Mouse (Mus musculus) bone marrow, adult 2 months (tissue): ENCODE data around the gene Gramd1b. TPM values are rescaled to one million over a fixed set of nuclear protein-coding genes. Genes with fewer than 3 reads are reported as not detected.

Source experiments
- H3K27ac ChIP-seq: fragments of 200-500 bp; 2 replicates; pipeline ENCODE4 v1.5.1; 2012; ENCODE audit warnings: low read depth, mild to moderate bottlenecking, control low read depth, inconsistent platforms, low read length; ENCODE audit not compliant: control insufficient read depth, poor library complexity, insufficient read depth
- H3K4me1 ChIP-seq: fragments of 200-500 bp; 2 replicates; pipeline ENCODE4 v1.6.1; 2011; ENCODE audit warnings: low read length; ENCODE audit not compliant: control insufficient read depth, insufficient read depth
- H3K4me3 ChIP-seq: fragments of 200-500 bp; replicated peaks from 2 replicates; pipeline ENCODE3; 2011; ENCODE audit warnings: mild to moderate bottlenecking, low read depth, low read length, control low read depth; ENCODE audit not compliant: control insufficient read depth
- CTCF ChIP-seq: fragments of 200-500 bp; IDR thresholded peaks from 2 replicates; pipeline ENCODE4 v1.5.1; 2011; ENCODE audit warnings: low read length, control low read depth; ENCODE audit not compliant: control insufficient read depth, insufficient read depth
- POLR2A ChIP-seq: fragments of 200-500 bp; IDR thresholded peaks from 2 replicates; pipeline ENCODE4 v1.6.1; 2011; ENCODE audit warnings: low read depth, mild to moderate bottlenecking, control low read depth, low read length, borderline replicate concordance; ENCODE audit not compliant: control insufficient read depth
- WGBS: fragments of 180-500 bp; shearing (Covaris S2); methylation state at CpG from one replicate; pipeline ENCODE4 v1.1.7; 2018; 5-methylcytosine and 5-hydroxymethylcytosine counted together
- polyA plus RNA-seq: library from polyadenylated mRNA; stranded (reverse); fragments of >200 nt; gene quantifications from 2 replicates; pipeline ENCODE4 v1.2.4, GENCODE M21; 2011; ENCODE audit warnings: low replicate concordance; ENCODE audit not compliant: missing spikeins, insufficient read depth, insufficient read length

Gene Gramd1b
- polyA plus RNA-seq, 1 experiment, result 15.8 TPM

GRCm38 (mm10) chr9:40391359-40391758, 139.8 kb downstream of the Gramd1b start:
- H3K4me1 ChIP-seq, result no peaks in the 10 kb centered on the region; the same call in 1 of the 2 replicates
- WGBS, result 58% methylated on average over 17 of the region's 17 CpGs
- no peak for TF ChIP-seq POLR2A
- TF ChIP-seq CTCF, result no peak
- no peak overlapping the region for H3K27ac ChIP-seq
- H3K4me3 ChIP-seq, result peak overlapping the region; percentile 31

- WGBS, result 48% methylated on average over 8 of the region's 8 CpGs
- no peaks in the 10 kb centered on the region; the same call in 1 of the 2 replicates for H3K4me1 ChIP-seq
- H3K4me3 ChIP-seq, result no peak overlapping the region
- no peak overlapping the region for H3K27ac ChIP-seq
- TF ChIP-seq POLR2A, result no peak
Observed at GRCm38 (mm10) chr9:40390904-40391303, 140.3 kb downstream of the Gramd1b start.

GRCm38 (mm10) chr9:40390396-40390760, 140.8 kb downstream of the Gramd1b start:
- 78% methylated on average over 8 of the region's 8 CpGs for WGBS
- no peak overlapping the region for H3K4me3 ChIP-seq
- TF ChIP-seq POLR2A, result no peak
- TF ChIP-seq CTCF, result no peak
- H3K27ac ChIP-seq, result no peak overlapping the region
- H3K4me1 ChIP-seq, result no peaks in the 10 kb centered on the region; the same call in 1 of the 2 replicates

GRCm38 (mm10) chr9:40389669-40390395, 141.4 kb downstream of the Gramd1b start:
- Histone ChIP-seq H3K4me3 (no peak overlapping the region), H3K27ac (no peak overlapping the region), H3K4me1 (no peaks in the 10 kb centered on the region; the same call in 1 of the 2 replicates)
- TF ChIP-seq POLR2A, result no peak
- TF ChIP-seq CTCF, result no peak
- 71% methylated on average over 8 of the region's 8 CpGs for WGBS

GRCm38 (mm10) chr9:40389175-40389574, 142.0 kb downstream of the Gramd1b start:
- Histone ChIP-seq H3K4me1 (no peaks in the 10 kb centered on the region; the same call in 1 of the 2 replicates), H3K27ac (no peak overlapping the region), H3K4me3 (no peak overlapping the region)
- WGBS, result 41% methylated on average over 6 of the region's 6 CpGs
- TF ChIP-seq POLR2A, result no peak
- TF ChIP-seq CTCF, result no peak

- 86% methylated on average over 5 of the region's 5 CpGs for WGBS
- TF ChIP-seq CTCF, result no peak
- TF ChIP-seq POLR2A, result no peak
- H3K27ac ChIP-seq, result no peak overlapping the region
- H3K4me3 ChIP-seq, result no peak overlapping the region
- H3K4me1 ChIP-seq, result no peaks in the 10 kb centered on the region
Observed at GRCm38 (mm10) chr9:40384781-40385180, 146.4 kb downstream of the Gramd1b start.

- Histone ChIP-seq H3K4me3 (no peak overlapping the region), H3K27ac (no peak overlapping the region), H3K4me1 (no peaks in the 10 kb centered on the region)
- 77% methylated on average over 3 of the region's 3 CpGs for WGBS
- TF ChIP-seq POLR2A, result no peak
- TF ChIP-seq CTCF, result no peak
Observed at GRCm38 (mm10) chr9:40382508-40382907, 148.7 kb downstream of the Gramd1b start.

- no peak for TF ChIP-seq CTCF
- 68% methylated on average over 15 of the region's 15 CpGs for WGBS
- no peak overlapping the region for H3K4me3 ChIP-seq
- no peaks in the 10 kb centered on the region for H3K4me1 ChIP-seq
- H3K27ac ChIP-seq, result no peak overlapping the region
Observed at GRCm38 (mm10) chr9:40381416-40382411, 149.5 kb downstream of the Gramd1b start.
